Mouse (Mus musculus) midbrain, embryonic 12.5 days (tissue): ENCODE measurements around the gene Scgb2a2. TPM values are rescaled to one million over a fixed set of nuclear protein-coding genes. Genes with fewer than 3 reads are reported as not detected.
"Not testable (repeated sequence)": the region's sequence is repeated elsewhere in the genome, so short reads cannot be mapped to it uniquely, and the experiment has no call there.

ENCODE experiments used
- ATAC-seq: fragments of 200-750 bp; cut with Nextera tagmentation; 2 replicates; pipeline ENCODE4 v1.8.0; 2017; ENCODE audit warnings: low read depth, moderate TSS enrichment, moderate library complexity; ENCODE audit not compliant: low FRiP score
- H3K27ac ChIP-seq: fragments of 300-500 bp; sonication (generic); replicated peaks from 2 replicates; pipeline ENCODE4 v1.5.1; 2016; ENCODE audit warnings: mild to moderate bottlenecking
- H3K27me3 ChIP-seq: fragments of 300-500 bp; sonication (generic); 2 replicates; pipeline ENCODE4 v1.6.1; 2016; ENCODE audit warnings: mild to moderate bottlenecking
- H3K36me3 ChIP-seq: fragments of 300-500 bp; sonication (generic); 2 replicates; pipeline ENCODE4 v1.6.1; 2016
- H3K4me1 ChIP-seq: fragments of 300-500 bp; sonication (generic); 2 replicates; pipeline ENCODE4 v1.6.1; 2016
- H3K4me2 ChIP-seq: fragments of 300-500 bp; sonication (generic); replicated peaks from 2 replicates; pipeline ENCODE4 v1.6.1; 2016; ENCODE audit warnings: mild to moderate bottlenecking, moderate library complexity
- H3K4me3 ChIP-seq: fragments of 300-500 bp; sonication (generic); 2 replicates; pipeline ENCODE4 v1.5.1; 2016; ENCODE audit warnings: mild to moderate bottlenecking
- H3K9ac ChIP-seq: fragments of 300-500 bp; sonication (generic); replicated peaks from 2 replicates; pipeline ENCODE4 v1.6.1; 2016; ENCODE audit warnings: mild to moderate bottlenecking, moderate library complexity
- H3K9me3 ChIP-seq: fragments of 300-500 bp; sonication (generic); 2 replicates; pipeline ENCODE4 v1.6.1; 2016; ENCODE audit warnings: mild to moderate bottlenecking
- WGBS: fragments of 180-500 bp; shearing (Covaris S2); methylation state at CpG from one replicate; pipeline ENCODE4 v1.1.7; 2016; 5-methylcytosine and 5-hydroxymethylcytosine counted together
- polyA plus RNA-seq: library from polyadenylated mRNA; unstranded; fragments of >200 nt; fragmentation: Nextera tagmentation; extraction: Ambion mirVana; gene quantifications from 2 replicates; pipeline ENCODE4 v1.2.1, GENCODE M21; 2016

Scgb2a2 gene
- not detected in 2 replicates for polyA plus RNA-seq

- H3K9ac ChIP-seq = no peak within 1 kb of the TSS
- ATAC-seq = no peak
- 87% methylated on average over 2 of the region's 2 CpGs for WGBS
- no peaks in the 10 kb centered on the region for H3K36me3 ChIP-seq
- H3K27ac ChIP-seq = no peak within 1 kb of the TSS
- H3K9me3 ChIP-seq = no peaks in the 10 kb centered on the region
- H3K4me2 ChIP-seq = no peak within 1 kb of the TSS
- no peaks in the 10 kb centered on the region for H3K4me1 ChIP-seq
- H3K27me3 ChIP-seq = no peaks in the 10 kb centered on the region
- H3K4me3 ChIP-seq = no peak within 1 kb of the TSS
These were observed at the start of gene Scgb2a2 for GRCm38 (mm10) chr19:9847262-9847661. Gene Scgb2a2, plus strand, starts transcription at chr19:9847562.

DNA sequence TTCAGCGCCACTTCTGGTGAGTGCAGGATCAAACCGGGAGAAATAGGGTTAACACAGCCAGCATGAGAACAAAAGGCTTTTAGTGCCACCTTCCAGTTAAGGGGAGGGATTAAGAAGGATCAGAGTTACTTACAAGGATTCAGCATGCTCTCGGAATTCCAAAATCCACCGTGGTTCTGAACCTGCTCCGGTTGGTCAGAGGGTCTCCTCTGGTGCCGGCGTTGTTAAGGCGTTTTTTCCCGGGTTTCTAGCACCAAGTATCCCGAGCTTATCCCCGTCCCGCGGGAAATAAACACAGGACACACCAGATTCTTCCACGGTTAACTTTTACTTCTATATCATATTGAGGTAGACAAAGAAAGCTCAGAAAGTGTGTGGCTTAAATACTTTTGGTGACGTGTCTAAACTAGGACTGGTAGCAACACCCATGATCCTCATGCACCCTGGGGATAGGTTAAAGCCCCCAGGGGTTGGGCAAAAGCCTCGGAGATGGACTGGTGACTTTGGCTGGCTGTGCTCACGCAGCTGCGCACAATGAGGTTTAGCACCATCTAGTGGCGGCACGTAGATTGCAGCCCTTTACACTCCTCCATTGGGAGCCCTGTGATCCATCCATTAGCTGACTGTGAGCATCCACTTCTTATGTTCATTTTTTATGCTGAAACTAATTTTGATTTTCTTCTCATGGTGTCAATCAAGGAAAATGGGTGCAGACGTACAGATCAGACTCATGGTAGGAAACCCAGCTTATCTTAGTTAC, 10.6 kb upstream of the Scgb2a2 start:
- Histone ChIP-seq H3K4me2 (peak overlapping the region; percentile 37; the same call in 1 of the 2 replicates), H3K4me3 (peak overlapping the region; percentile 35)
- H3K9ac ChIP-seq, H3K27ac ChIP-seq, H3K4me1 ChIP-seq, H3K9me3 ChIP-seq, H3K36me3 ChIP-seq, H3K27me3 ChIP-seq: not testable (repeated sequence)
- 23% methylated on average over 18 of the region's 21 CpGs for WGBS
- ATAC-seq = peak; percentile 94

- H3K27ac ChIP-seq = no peak overlapping the region
- H3K4me3 ChIP-seq = no peak overlapping the region
- 62% methylated on average over 2 of the region's 2 CpGs for WGBS
- no peak overlapping the region for H3K4me2 ChIP-seq
- no peaks in the 10 kb centered on the region for H3K4me1 ChIP-seq
- no peaks in the 10 kb centered on the region for H3K36me3 ChIP-seq
- no peaks in the 10 kb centered on the region for H3K9me3 ChIP-seq
- no peak overlapping the region for H3K9ac ChIP-seq
- H3K27me3 ChIP-seq = no peaks in the 10 kb centered on the region
- ATAC-seq = peak; percentile 78
These were observed 10.0 kb upstream of the Scgb2a2 start for GRCm38 (mm10) chr19:9837341-9837715.

- H3K4me1 ChIP-seq, H3K4me3 ChIP-seq, H3K27me3 ChIP-seq, H3K4me2 ChIP-seq, H3K36me3 ChIP-seq, H3K9ac ChIP-seq, ATAC-seq, H3K9me3 ChIP-seq, H3K27ac ChIP-seq: not testable (repeated sequence)
- 39% methylated on average over 3 of the region's 3 CpGs for WGBS
These were observed 2.2 kb downstream of the Scgb2a2 start for GRCm38 (mm10) chr19:9849368-9850075.

DNA sequence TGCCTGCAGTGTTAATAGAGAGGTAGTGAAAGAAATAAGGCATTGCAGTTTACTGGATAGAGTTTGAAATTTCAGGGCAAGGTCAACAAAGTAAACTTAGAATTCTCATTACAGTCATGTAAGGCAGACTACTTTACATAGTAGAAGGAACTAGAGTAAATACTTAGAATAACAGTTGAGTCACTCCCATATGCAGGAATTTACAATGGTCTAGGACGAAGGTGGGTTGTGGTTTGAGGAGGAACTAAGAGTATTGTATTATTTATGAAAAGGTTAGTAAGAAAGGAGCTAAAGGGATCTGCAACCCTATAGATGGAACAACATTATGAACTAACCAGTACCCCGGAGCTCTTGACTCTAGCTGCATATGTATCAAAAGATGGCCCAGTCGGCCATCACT, 13.5 kb downstream of the Scgb2a2 start:
- not testable (repeated sequence) for H3K4me3 ChIP-seq, H3K9ac ChIP-seq, H3K4me2 ChIP-seq, H3K27me3 ChIP-seq, H3K4me1 ChIP-seq, H3K36me3 ChIP-seq, H3K9me3 ChIP-seq, ATAC-seq, H3K27ac ChIP-seq
- 92% methylated on average over 2 of the region's 3 CpGs for WGBS

DNA sequence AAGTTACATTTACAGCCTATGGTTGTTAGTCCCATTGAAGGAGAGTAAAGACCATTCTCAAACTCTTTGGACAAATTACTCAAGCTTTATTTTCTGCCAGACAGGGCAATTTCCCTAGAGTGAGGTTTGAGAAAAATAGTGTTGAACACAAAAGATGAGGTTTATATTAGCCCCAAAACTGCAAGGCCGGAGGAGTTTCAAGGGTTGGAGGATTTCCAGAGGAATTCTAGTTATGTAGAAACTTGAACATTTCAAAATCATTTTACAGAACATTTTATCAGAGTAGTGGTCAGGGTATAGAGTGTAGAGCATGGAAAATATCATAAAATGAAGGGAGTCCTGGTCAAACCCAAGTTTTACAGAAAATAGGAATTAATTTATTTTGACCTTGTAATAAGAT, 17.5 kb downstream of the Scgb2a2 start:
- Histone ChIP-seq H3K36me3 (no peaks in the 10 kb centered on the region), H3K9ac (no peak overlapping the region), H3K9me3 (no peaks in the 10 kb centered on the region), H3K4me3 (no peak overlapping the region), H3K4me2 (no peak overlapping the region), H3K27ac (no peak overlapping the region), H3K27me3 (no peaks in the 10 kb centered on the region), H3K4me1 (no peaks in the 10 kb centered on the region)
- 91% methylated on average over 1 of the region's 1 CpGs for WGBS
- ATAC-seq = no peak

GRCm38 (mm10) chr19:9865466-9865865, 18.1 kb downstream of the Scgb2a2 start:
- no peak for ATAC-seq
- H3K27ac ChIP-seq = no peak overlapping the region
- no peak overlapping the region for H3K4me2 ChIP-seq
- H3K9me3 ChIP-seq = no peaks in the 10 kb centered on the region
- no peaks in the 10 kb centered on the region for H3K4me1 ChIP-seq
- no peak overlapping the region for H3K4me3 ChIP-seq
- H3K27me3 ChIP-seq = no peaks in the 10 kb centered on the region
- no peak overlapping the region for H3K9ac ChIP-seq
- H3K36me3 ChIP-seq = no peaks in the 10 kb centered on the region

- H3K9ac ChIP-seq = no peak overlapping the region
- H3K4me2 ChIP-seq = no peak overlapping the region
- ATAC-seq = no peak
- H3K27me3 ChIP-seq = no peaks in the 10 kb centered on the region
- no peak overlapping the region for H3K27ac ChIP-seq
- no peaks in the 10 kb centered on the region for H3K9me3 ChIP-seq
- peaks cover 96% of the 10 kb centered on the region for H3K36me3 ChIP-seq
- H3K4me3 ChIP-seq = no peak overlapping the region
- no peaks in the 10 kb centered on the region for H3K4me1 ChIP-seq
- WGBS = 96% methylated on average over 20 of the region's 20 CpGs
These were observed 30.9 kb downstream of the Scgb2a2 start for GRCm38 (mm10) chr19:9878186-9878835.

DNA sequence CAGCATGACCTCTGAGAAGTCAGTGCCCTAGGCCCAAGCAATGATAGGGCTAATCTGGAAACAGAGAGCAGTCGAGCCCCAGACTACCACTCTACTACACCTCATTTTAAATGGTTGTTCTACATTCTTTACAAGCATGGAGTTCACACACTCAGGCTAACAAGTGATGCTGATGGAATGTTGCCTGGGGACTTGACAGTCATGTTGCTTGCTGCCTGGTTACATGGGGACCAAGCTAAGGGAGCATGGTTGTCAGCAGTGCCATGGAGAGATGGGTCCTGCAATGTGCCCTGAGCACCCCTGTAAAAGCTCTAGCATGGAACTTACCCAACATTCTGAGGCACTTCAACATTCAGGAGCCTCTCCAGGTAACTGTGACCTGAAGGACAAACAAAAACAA, 39.0 kb downstream of the Scgb2a2 start:
- Histone ChIP-seq H3K4me3 (no peak overlapping the region), H3K4me2 (no peak overlapping the region), H3K9ac (no peak overlapping the region), H3K4me1 (no peaks in the 10 kb centered on the region), H3K36me3 (peaks cover 78% of the 10 kb centered on the region), H3K27me3 (no peaks in the 10 kb centered on the region), H3K27ac (no peak overlapping the region), H3K9me3 (no peaks in the 10 kb centered on the region)
- 94% methylated on average over 1 of the region's 1 CpGs for WGBS
- no peak for ATAC-seq

GRCm38 (mm10) chr19:9886771-9887170, 39.4 kb downstream of the Scgb2a2 start:
- Histone ChIP-seq H3K27me3 (no peaks in the 10 kb centered on the region), H3K9ac (no peak overlapping the region), H3K27ac (no peak overlapping the region), H3K9me3 (no peaks in the 10 kb centered on the region), H3K36me3 (peaks cover 78% of the 10 kb centered on the region), H3K4me2 (no peak overlapping the region), H3K4me3 (no peak overlapping the region), H3K4me1 (no peaks in the 10 kb centered on the region)
- no peak for ATAC-seq
- 95% methylated on average over 8 of the region's 8 CpGs for WGBS

DNA sequence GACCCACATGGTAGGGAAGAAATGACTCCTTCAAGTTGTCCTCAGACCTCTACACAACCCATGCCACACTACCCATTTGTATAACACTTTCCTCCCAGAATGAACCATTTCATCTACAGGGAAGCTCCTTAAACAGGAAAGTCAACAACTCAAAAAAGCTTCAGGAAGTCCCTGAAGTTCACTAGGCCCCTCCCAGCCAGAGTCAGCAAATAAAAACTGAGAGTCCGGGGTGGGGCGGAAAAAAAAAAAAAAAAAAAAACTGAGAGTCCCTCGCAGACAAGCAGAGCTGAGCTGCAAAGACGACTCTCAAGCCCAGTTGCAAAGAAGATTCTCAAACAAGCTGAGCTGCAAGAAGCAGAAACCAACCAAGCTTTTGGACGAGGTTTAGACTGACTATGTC, 48.7 kb downstream of the Scgb2a2 start:
- 83% methylated on average over 5 of the region's 5 CpGs for WGBS
- Histone ChIP-seq H3K36me3 (peaks cover 45% of the 10 kb centered on the region), H3K9ac (no peak overlapping the region), H3K4me1 (peaks cover 25% of the 10 kb centered on the region), H3K4me2 (no peak overlapping the region), H3K27me3 (no peaks in the 10 kb centered on the region), H3K27ac (no peak overlapping the region), H3K4me3 (no peak overlapping the region), H3K9me3 (no peaks in the 10 kb centered on the region)
- no peak for ATAC-seq

GRCm38 (mm10) chr19:9898339-9899066, 51.1 kb downstream of the Scgb2a2 start:
- no peak for ATAC-seq
- Histone ChIP-seq H3K27ac (peak overlapping the region; percentile 43), H3K4me3 (peak overlapping the region; percentile 57), H3K9ac (peak overlapping the region; percentile 77), H3K9me3 (no peaks in the 10 kb centered on the region), H3K36me3 (peaks cover 20% of the 10 kb centered on the region), H3K4me2 (peak overlapping the region; percentile 82), H3K27me3 (no peaks in the 10 kb centered on the region), H3K4me1 (peaks cover 25% of the 10 kb centered on the region)
- WGBS = 11% methylated on average over 17 of the region's 17 CpGs
